17 mouse cellular contexts compared by ENCODE assay signal in genomic region chr14:25787387-25787910, GRCm38 (mm10). TPM values are rescaled to one million over a fixed set of nuclear protein-coding genes. Genes with fewer than 3 reads are reported as not detected.
DNase-seq lines count a peak whose midpoint lies in the region; ATAC-seq and TF ChIP-seq lines count a peak whose summit lies in the region.
"Had no signal": no experiment of that assay in that cellular context is flagged by ENCODE, and none has a peak within 500 bp of the region (broad histone marks: within the 10 kb centered on the region; RNA-seq: fewer than 3 reads in every experiment).

No protein-coding gene starts in this region.

- H3K27ac ChIP-seq in heart, postnatal 0 days (ENCODE audit: low read depth): peak overlapping the region; percentile 39; the same call in 1 of the 2 replicates
- H3K27ac ChIP-seq in lung, embryonic 16.5 days (ENCODE audit: low read length): peak overlapping the region; percentile 78
- H3K27ac ChIP-seq in intestine, embryonic 14.5 days (ENCODE audit: low read depth): peak overlapping the region; percentile 70
- peak overlapping the region; percentile 85 for H3K27ac ChIP-seq in stomach, embryonic 16.5 days (ENCODE audit: low read length)
- H3K27ac ChIP-seq in midbrain, embryonic 13.5 days: no peak overlapping the region
- H3K27ac ChIP-seq: embryonic facial prominence, embryonic 15.5 days; hindbrain, embryonic 13.5 days; left cerebral cortex, adult 2 months; macrophage; neural tube, embryonic 13.5 days had no signal

- intact Hi-C loops in heart, postnatal 36 days (cut with DNase I): no loop called here

- no peaks in the 10 kb centered on the region for H3K36me3 ChIP-seq in heart, postnatal 0 days (replicated peaks; ENCODE audit: control insufficient read depth, insufficient read depth, low read length)
- no peaks in the 10 kb centered on the region for H3K36me3 ChIP-seq in lung, embryonic 16.5 days (ENCODE audit: control insufficient read depth, insufficient read depth, low read length)
- no peaks in the 10 kb centered on the region for H3K36me3 ChIP-seq in intestine, embryonic 14.5 days (ENCODE audit: control insufficient read depth, insufficient read depth, low read length)
- H3K36me3 ChIP-seq in stomach, embryonic 16.5 days (ENCODE audit: control insufficient read depth, insufficient read depth, low read length): no peaks in the 10 kb centered on the region
- no peaks in the 10 kb centered on the region for H3K36me3 ChIP-seq in midbrain, embryonic 13.5 days
- H3K36me3 ChIP-seq: embryonic facial prominence, embryonic 15.5 days; heart, embryonic 12.5 days; hindbrain, embryonic 13.5 days; neural tube, embryonic 13.5 days had no signal

- no peak for ATAC-seq in heart, postnatal 0 days (ENCODE audit: insufficient read depth, low read depth)
- peak; percentile 26 for ATAC-seq in lung, embryonic 16.5 days (ENCODE audit: low read depth)
- no peak for ATAC-seq in intestine, embryonic 14.5 days (replicated peaks; ENCODE audit: low FRiP score, low TSS enrichment, low read depth)
- peak; percentile 15; the same call in 1 of the 2 replicates for ATAC-seq in stomach, embryonic 16.5 days (ENCODE audit: insufficient read depth, low FRiP score)
- no peak for ATAC-seq in midbrain, embryonic 13.5 days
- ATAC-seq: forebrain, embryonic 14.5 days had no signal

- TF ChIP-seq EP300 in heart, postnatal 0 days (IDR thresholded peaks at IDR 0.05; ENCODE audit: low read depth): no peak

- WGBS in heart, postnatal 0 days: 77% methylated on average over 12 of the region's 12 CpGs
- 59% methylated on average over 12 of the region's 12 CpGs for WGBS in lung, embryonic 16.5 days
- 58% methylated on average over 12 of the region's 12 CpGs for WGBS in intestine, embryonic 14.5 days
- WGBS in stomach, embryonic 16.5 days: 50% methylated on average over 12 of the region's 12 CpGs
- WGBS in midbrain, embryonic 13.5 days: 77% methylated on average over 12 of the region's 12 CpGs

- H3K27me3 ChIP-seq in heart, postnatal 0 days (ENCODE audit: control insufficient read depth, insufficient read depth, low read length): no peaks in the 10 kb centered on the region
- H3K27me3 ChIP-seq in lung, embryonic 16.5 days (ENCODE audit: control insufficient read depth, insufficient read depth, low read depth, low read length): no peaks in the 10 kb centered on the region
- no peaks in the 10 kb centered on the region for H3K27me3 ChIP-seq in intestine, embryonic 14.5 days (replicated peaks; ENCODE audit: control insufficient read depth, insufficient read depth, low read length)
- H3K27me3 ChIP-seq in stomach, embryonic 16.5 days (ENCODE audit: control insufficient read depth, insufficient read depth, low read length): no peaks in the 10 kb centered on the region
- no peaks in the 10 kb centered on the region for H3K27me3 ChIP-seq in midbrain, embryonic 13.5 days
- H3K27me3 ChIP-seq: embryonic facial prominence, embryonic 15.5 days; hindbrain, embryonic 13.5 days; neural tube, embryonic 13.5 days had no signal

- no peaks in the 10 kb centered on the region for H3K9me3 ChIP-seq in heart, postnatal 0 days (replicated peaks; ENCODE audit: control insufficient read depth, low read length)
- H3K9me3 ChIP-seq in lung, embryonic 16.5 days (ENCODE audit: control insufficient read depth, low read length): no peaks in the 10 kb centered on the region
- no peaks in the 10 kb centered on the region for H3K9me3 ChIP-seq in intestine, embryonic 14.5 days (ENCODE audit: control insufficient read depth, low read length)
- no peaks in the 10 kb centered on the region for H3K9me3 ChIP-seq in stomach, embryonic 16.5 days (replicated peaks; ENCODE audit: control insufficient read depth, low read length)
- no peaks in the 10 kb centered on the region for H3K9me3 ChIP-seq in midbrain, embryonic 13.5 days
- H3K9me3 ChIP-seq: embryonic facial prominence, embryonic 15.5 days; heart, embryonic 12.5 days; hindbrain, embryonic 13.5 days; neural tube, embryonic 13.5 days had no signal

- TF ChIP-seq CTCF in heart, postnatal 0 days (IDR thresholded peaks at IDR 0.05; ENCODE audit: low read depth): no peak

- no peak for DNase-seq in heart, postnatal 0 days (ENCODE audit: low spot score)
- no peak for DNase-seq in heart, postnatal 36 days
- no peak for DNase-seq in lung, postnatal 25 days (ENCODE audit: low spot score)
- DNase-seq in intestine, embryonic 14.5 days (ENCODE audit: low spot score): peak; percentile 43
- no peak for DNase-seq in c-Kit-positive CD71-positive TER-119-positive erythroid progenitor cells, embryonic 14.5 days (ENCODE audit: low spot score)
- DNase-seq: midbrain, embryonic 14.5 days had no signal

- H3K9ac ChIP-seq in heart, postnatal 0 days (replicated peaks; ENCODE audit: low read depth, low read length): no peak overlapping the region
- no peak overlapping the region for H3K9ac ChIP-seq in lung, embryonic 16.5 days (ENCODE audit: low read length)
- H3K9ac ChIP-seq in intestine, embryonic 14.5 days (ENCODE audit: low read length): no peak overlapping the region
- no peak overlapping the region for H3K9ac ChIP-seq in stomach, embryonic 16.5 days (ENCODE audit: low read length)
- no peak overlapping the region for H3K9ac ChIP-seq in midbrain, embryonic 13.5 days (replicated peaks)
- H3K9ac ChIP-seq: embryonic facial prominence, embryonic 15.5 days; heart, embryonic 12.5 days; hindbrain, embryonic 13.5 days; neural tube, embryonic 13.5 days had no signal

- H3K4me2 ChIP-seq in heart, postnatal 0 days (ENCODE audit: low read depth, low read length): no peak overlapping the region
- no peak overlapping the region for H3K4me2 ChIP-seq in lung, embryonic 16.5 days (ENCODE audit: low read depth, low read length)
- H3K4me2 ChIP-seq in intestine, embryonic 14.5 days (ENCODE audit: low read length): no peak overlapping the region
- no peak overlapping the region for H3K4me2 ChIP-seq in stomach, embryonic 16.5 days (ENCODE audit: low read depth, low read length)
- H3K4me2 ChIP-seq in midbrain, embryonic 13.5 days (replicated peaks): no peak overlapping the region
- H3K4me2 ChIP-seq: embryonic facial prominence, embryonic 15.5 days; heart, embryonic 12.5 days; hindbrain, embryonic 13.5 days; liver, embryonic 11.5 days; neural tube, embryonic 13.5 days had no signal

- no peak overlapping the region for H3K4me3 ChIP-seq in heart, postnatal 0 days (ENCODE audit: low read depth, low read length)
- H3K4me3 ChIP-seq in lung, embryonic 16.5 days (ENCODE audit: low read length): no peak overlapping the region
- H3K4me3 ChIP-seq in intestine, embryonic 14.5 days (ENCODE audit: low read depth, low read length): no peak overlapping the region
- H3K4me3 ChIP-seq in stomach, embryonic 16.5 days (replicated peaks; ENCODE audit: low read length): no peak overlapping the region
- H3K4me3 ChIP-seq in midbrain, embryonic 13.5 days (replicated peaks): no peak overlapping the region
- H3K4me3 ChIP-seq: embryonic facial prominence, embryonic 15.5 days; heart, embryonic 12.5 days; hindbrain, embryonic 13.5 days; left cerebral cortex, adult 2 months; neural tube, embryonic 13.5 days had no signal

- peaks cover 11% of the 10 kb centered on the region for H3K4me1 ChIP-seq in heart, postnatal 0 days (ENCODE audit: control insufficient read depth, insufficient read depth)
- peaks cover 17% of the 10 kb centered on the region; the same call in 1 of the 2 replicates for H3K4me1 ChIP-seq in lung, embryonic 16.5 days (replicated peaks; ENCODE audit: control insufficient read depth, insufficient read depth, low read length)
- H3K4me1 ChIP-seq in intestine, embryonic 14.5 days (replicated peaks; ENCODE audit: control insufficient read depth, insufficient read depth, low read length): peaks cover 10% of the 10 kb centered on the region
- peaks cover 19% of the 10 kb centered on the region for H3K4me1 ChIP-seq in stomach, embryonic 16.5 days (ENCODE audit: control insufficient read depth, insufficient read depth, low read length)
- no peaks in the 10 kb centered on the region for H3K4me1 ChIP-seq in midbrain, embryonic 13.5 days (replicated peaks)

RNA-seq across cellular contexts. Expression of gene Zcchc24, which starts 18.6 kb away (rescaled TPM):
- 36.6 and 40.3 TPM in 2 replicates for total RNA-seq in heart, postnatal 0 days (2014; rRNA removed; ENCODE audit: low replicate concordance)
- 14.9 and 18.5 TPM in 2 replicates for polyA plus RNA-seq in heart, postnatal 0 days (2015; fragmentation: Nextera tagmentation; extraction: Ambion mirVana)
- 10 to 100 TPM; 35.0 to 39.0 TPM for total RNA-seq in heart, postnatal 36 days (2021)
- 12.8 and 14.6 TPM in 2 replicates for polyA plus RNA-seq in lung, embryonic 16.5 days (2015; fragmentation: Nextera tagmentation; extraction: Ambion mirVana)
- 32.8 and 33.6 TPM in 2 replicates for polyA plus RNA-seq in intestine, embryonic 14.5 days (2014; fragmentation: Nextera tagmentation; extraction: Ambion mirVana)
- polyA plus RNA-seq in stomach, embryonic 16.5 days (2015; fragmentation: Nextera tagmentation; extraction: Ambion mirVana): 15.3 and 17.1 TPM in 2 replicates
- 7.3 and 9.3 TPM in 2 replicates for polyA plus RNA-seq in midbrain, embryonic 13.5 days (2015; fragmentation: Nextera tagmentation; extraction: Ambion mirVana)

RNA-seq across cellular contexts. Expression of gene Anxa11, which starts 54.5 kb away (rescaled TPM):
- total RNA-seq in heart, postnatal 0 days (2014; rRNA removed; ENCODE audit: low replicate concordance): 21.1 and 46.2 TPM in 2 replicates
- polyA plus RNA-seq in heart, postnatal 0 days (2015; fragmentation: Nextera tagmentation; extraction: Ambion mirVana): 34.9 and 36.8 TPM in 2 replicates
- total RNA-seq in heart, postnatal 36 days (2021): 10 to 100 TPM; 81.8 to 87.0 TPM
- 32.0 and 34.2 TPM in 2 replicates for polyA plus RNA-seq in lung, embryonic 16.5 days (2015; fragmentation: Nextera tagmentation; extraction: Ambion mirVana)
- polyA plus RNA-seq in intestine, embryonic 14.5 days (2014; fragmentation: Nextera tagmentation; extraction: Ambion mirVana): 66.8 and 68.3 TPM in 2 replicates
- 52.1 and 54.4 TPM in 2 replicates for polyA plus RNA-seq in stomach, embryonic 16.5 days (2015; fragmentation: Nextera tagmentation; extraction: Ambion mirVana)
- 1.9 TPM in 2 replicates for polyA plus RNA-seq in midbrain, embryonic 13.5 days (2015; fragmentation: Nextera tagmentation; extraction: Ambion mirVana)

Comparison
In these comparisons a context has a peak if more than half of its experiments do, and no peak if none do; other contexts are left out.
1. ATAC-seq: peak in lung, embryonic 16.5 days (single experiment) and stomach, embryonic 16.5 days (single experiment); none in heart, postnatal 0 days (single experiment), intestine, embryonic 14.5 days (single experiment) and midbrain, embryonic 13.5 days (single experiment).
2. RNA of gene Anxa11, which starts 54.5 kb away (polyA plus RNA-seq): 66.8 to 68.3 TPM in intestine, embryonic 14.5 days, 52.1 to 54.4 TPM in stomach, embryonic 16.5 days, 34.9 to 36.8 TPM in heart, postnatal 0 days and 32.0 to 34.2 TPM in lung, embryonic 16.5 days; 1.9 TPM in midbrain, embryonic 13.5 days; every median in the first group is over 10 times any median in the second.